Mouse (Mus musculus): ENCODE data around the gene Anks1. TPM values are rescaled to one million over a fixed set of nuclear protein-coding genes. Genes with fewer than 3 reads are reported as not detected.

Gene Anks1
- polyA plus RNA-seq, 1 experiment from 2014 or later, result 18.0 TPM

DNA sequence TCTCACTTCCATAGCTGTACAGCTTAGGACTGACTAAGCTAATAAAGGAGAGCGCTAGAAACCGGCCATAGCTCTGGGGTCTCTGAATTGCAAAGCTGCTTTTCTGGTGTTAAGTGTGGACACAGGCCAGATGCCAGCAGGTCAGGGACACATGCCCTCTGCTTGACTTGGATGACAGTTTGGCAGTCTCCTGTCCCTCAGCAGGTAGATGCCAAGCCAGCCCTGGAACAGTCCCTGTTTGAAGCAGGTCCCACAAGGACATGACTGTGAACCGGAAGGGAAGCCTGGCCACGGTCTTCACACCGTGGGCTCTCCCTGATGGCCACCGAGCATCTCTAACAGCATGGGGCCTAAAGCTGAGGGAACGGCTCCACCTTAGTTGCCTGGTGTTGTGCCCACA, 153.6 kb downstream of the Anks1 start:
- H3K27ac ChIP-seq (replicated peaks), result peak overlapping the region; percentile 72
- 76% methylated on average over 7 of the region's 7 CpGs for WGBS
- DNase-seq (ENCODE audit: low spot score), result no peak
- no peak overlapping the region for H3K4me3 ChIP-seq
- peaks cover 49% of the 10 kb centered on the region for H3K4me1 ChIP-seq
- H3K36me3 ChIP-seq (replicated peaks), result peaks cover 32% of the 10 kb centered on the region
- no peaks in the 10 kb centered on the region for H3K27me3 ChIP-seq (replicated peaks; ENCODE audit: low read depth, poor library complexity, severe bottlenecking)
- H3K9me3 ChIP-seq, result no peaks in the 10 kb centered on the region

DNA sequence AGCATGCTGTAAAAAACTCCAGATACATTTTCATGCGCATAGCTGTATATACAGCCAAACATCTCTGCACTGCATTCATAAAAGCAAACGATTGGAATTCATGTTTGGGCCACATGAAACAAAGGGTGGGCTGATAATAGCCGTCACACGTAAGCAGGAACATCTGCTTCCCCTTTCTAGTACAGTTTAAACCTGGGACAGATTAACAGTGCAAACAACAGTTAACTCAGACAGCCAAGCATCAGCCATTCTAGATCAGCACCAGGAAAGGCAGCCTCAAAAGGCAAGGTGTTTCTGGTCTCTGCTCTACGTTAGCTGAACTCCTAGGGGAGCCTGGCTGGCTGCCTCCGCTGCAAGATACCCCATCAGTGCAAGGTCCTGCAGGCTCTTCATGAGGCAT, 154.1 kb downstream of the Anks1 start:
- 57% methylated on average over 6 of the region's 6 CpGs for WGBS
- Histone ChIP-seq H3K36me3 (replicated peaks) (peaks cover 27% of the 10 kb centered on the region), H3K27ac (replicated peaks) (peak overlapping the region; percentile 72), H3K4me1 (peaks cover 48% of the 10 kb centered on the region), H3K4me3 (no peak overlapping the region), H3K27me3 (replicated peaks; ENCODE audit: low read depth, poor library complexity, severe bottlenecking) (no peaks in the 10 kb centered on the region), H3K9me3 (no peaks in the 10 kb centered on the region)
- DNase-seq (ENCODE audit: low spot score), result peak; percentile 32

DNA sequence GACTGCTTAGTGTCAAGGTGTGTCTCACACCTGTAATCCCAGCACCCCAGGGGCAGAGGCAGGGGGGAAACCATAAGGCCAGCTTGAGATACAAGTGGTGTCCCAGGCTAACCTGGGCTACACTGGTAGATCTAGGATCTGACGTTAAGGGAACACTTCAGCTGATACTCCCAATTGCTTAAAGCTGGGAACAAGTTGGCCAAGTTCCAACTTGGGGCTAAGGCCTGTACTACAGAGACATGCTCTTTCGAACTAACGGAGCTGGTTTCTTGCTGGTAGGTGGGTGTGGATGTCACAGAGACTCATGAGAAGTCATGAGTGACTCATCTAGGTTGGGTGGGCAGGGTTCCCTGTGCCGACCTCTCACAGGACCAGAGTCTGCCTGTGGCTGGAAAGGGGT, 158.2 kb downstream of the Anks1 start:
- Histone ChIP-seq H3K36me3 (replicated peaks) (no peaks in the 10 kb centered on the region), H3K27me3 (replicated peaks; ENCODE audit: low read depth, poor library complexity, severe bottlenecking) (no peaks in the 10 kb centered on the region), H3K4me3 (no peak overlapping the region), H3K4me1 (peaks cover 22% of the 10 kb centered on the region), H3K27ac (replicated peaks) (no peak overlapping the region), H3K9me3 (no peaks in the 10 kb centered on the region; the same call in 1 of the 2 replicates)
- WGBS, result 92% methylated on average over 4 of the region's 4 CpGs
- DNase-seq (ENCODE audit: low spot score), result no peak

DNA sequence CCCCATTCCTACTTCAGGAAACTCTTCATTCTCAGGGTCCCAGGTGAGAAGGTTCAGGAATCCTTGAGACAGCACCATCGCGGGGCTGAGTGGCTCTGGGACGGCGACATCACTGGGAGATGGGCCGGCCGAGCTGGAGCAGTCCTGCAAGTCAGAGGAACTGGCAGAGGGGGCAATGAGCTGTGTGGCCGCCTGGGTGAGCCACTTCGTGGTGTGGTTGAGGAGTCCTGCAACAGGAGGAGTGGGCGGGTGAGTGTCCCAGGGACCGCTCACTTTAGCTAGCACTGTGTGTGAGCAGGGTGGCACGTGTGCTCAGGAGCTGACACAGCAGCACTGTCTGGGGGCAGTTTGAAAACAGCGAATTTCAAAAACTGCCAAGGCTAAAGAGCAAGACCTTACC, 160.3 kb downstream of the Anks1 start:
- H3K4me1 ChIP-seq, result peaks cover 11% of the 10 kb centered on the region
- WGBS, result 25% methylated on average over 12 of the region's 12 CpGs
- no peak for DNase-seq (ENCODE audit: low spot score)

DNA sequence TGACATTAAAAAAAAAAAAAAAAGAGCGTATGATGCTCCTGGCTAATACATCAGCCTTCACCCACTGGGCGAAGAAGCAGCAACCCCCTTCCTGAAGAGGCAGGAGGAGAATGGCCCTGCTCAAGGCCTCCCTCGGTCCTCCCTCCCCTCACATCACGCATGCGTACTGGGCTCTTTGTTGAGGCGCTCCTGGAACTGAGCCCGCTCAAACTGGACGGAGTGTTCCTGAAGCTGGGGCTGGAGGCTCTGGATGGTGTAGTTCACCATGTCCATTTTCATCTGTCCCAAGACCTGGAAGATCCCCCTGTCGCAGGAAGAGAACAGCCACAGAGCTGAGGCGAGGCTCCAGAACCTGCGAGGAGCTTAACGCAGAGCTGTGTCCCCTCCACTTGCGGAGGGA, 161.2 kb downstream of the Anks1 start:
- WGBS, result 88% methylated on average over 13 of the region's 13 CpGs
- DNase-seq (ENCODE audit: low spot score), result no peak

More for the DNA sequence above, 160.3 kb downstream of the Anks1 start:
- Histone ChIP-seq H3K4me3 (no peak overlapping the region), H3K27ac (replicated peaks) (0 out of 2 replicates have a peak overlapping the region, but pooled peaks have one; percentile 48), H3K27me3 (replicated peaks; ENCODE audit: low read depth, poor library complexity, severe bottlenecking) (no peaks in the 10 kb centered on the region), H3K36me3 (replicated peaks) (no peaks in the 10 kb centered on the region), H3K9me3 (no peaks in the 10 kb centered on the region; the same call in 1 of the 2 replicates)

DNA sequence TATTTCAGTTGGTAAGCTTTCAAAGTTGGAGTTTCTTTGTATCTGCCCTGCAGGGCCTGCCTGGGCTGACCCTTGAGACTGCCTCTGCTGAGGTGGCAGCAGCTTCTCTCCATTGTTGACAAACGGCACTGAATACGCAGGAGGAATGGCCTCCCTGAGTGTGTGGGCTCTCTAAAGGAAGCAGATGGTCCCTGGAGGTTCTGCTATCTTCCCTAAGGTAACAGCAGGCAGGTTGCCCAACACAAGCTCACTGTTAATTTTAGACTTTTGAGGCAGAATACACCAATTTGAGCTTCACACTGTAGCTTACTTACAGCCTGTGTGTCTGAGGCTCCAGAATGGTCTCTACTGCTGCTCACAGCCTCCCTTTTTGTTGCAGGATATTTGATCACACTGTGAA, 163.6 kb downstream of the Anks1 start:
- no peaks in the 10 kb centered on the region; the same call in 1 of the 2 replicates for H3K9me3 ChIP-seq
- H3K4me3 ChIP-seq, result no peak overlapping the region
- DNase-seq (ENCODE audit: low spot score), result no peak
- WGBS, result 81% methylated on average over 2 of the region's 2 CpGs
- 0 out of 2 replicates have a peak, but pooled peaks cover 15% of the 10 kb centered on the region for H3K27me3 ChIP-seq (replicated peaks; ENCODE audit: low read depth, poor library complexity, severe bottlenecking)
- no peaks in the 10 kb centered on the region for H3K36me3 ChIP-seq (replicated peaks)
- peaks cover 8% of the 10 kb centered on the region for H3K4me1 ChIP-seq
- no peak overlapping the region for H3K27ac ChIP-seq (replicated peaks)

More for the DNA sequence above, 161.2 kb downstream of the Anks1 start:
- Histone ChIP-seq H3K27me3 (replicated peaks; ENCODE audit: low read depth, poor library complexity, severe bottlenecking) (no peaks in the 10 kb centered on the region), H3K4me3 (no peak overlapping the region), H3K4me1 (peaks cover 11% of the 10 kb centered on the region), H3K36me3 (replicated peaks) (no peaks in the 10 kb centered on the region), H3K9me3 (no peaks in the 10 kb centered on the region; the same call in 1 of the 2 replicates), H3K27ac (replicated peaks) (no peak overlapping the region)

DNA sequence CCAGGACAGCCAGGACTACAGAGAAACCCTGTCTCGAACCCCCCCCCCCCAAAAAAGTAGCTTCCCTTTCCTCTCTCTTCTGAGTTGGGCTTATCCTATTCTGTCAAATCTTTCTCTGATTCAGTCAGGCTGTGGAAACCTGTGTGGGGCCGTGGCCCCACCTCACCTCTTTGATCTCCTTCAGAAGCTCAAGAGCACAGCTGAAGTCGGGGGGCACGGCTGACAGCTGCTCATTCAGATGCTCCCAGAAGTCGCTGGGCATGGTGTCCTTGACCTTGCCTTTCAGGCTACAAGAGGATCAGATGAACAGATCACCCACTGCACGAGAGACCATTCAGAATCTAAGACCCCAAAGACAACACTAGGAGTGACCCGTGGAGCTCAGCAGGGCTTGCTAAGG, 165.4 kb downstream of the Anks1 start:
- Histone ChIP-seq H3K27ac (replicated peaks) (no peak overlapping the region), H3K4me3 (no peak overlapping the region), H3K36me3 (replicated peaks) (no peaks in the 10 kb centered on the region), H3K4me1 (peaks cover 9% of the 10 kb centered on the region), H3K9me3 (no peaks in the 10 kb centered on the region; the same call in 1 of the 2 replicates), H3K27me3 (replicated peaks; ENCODE audit: low read depth, poor library complexity, severe bottlenecking) (peaks cover 20% of the 10 kb centered on the region; the same call in 1 of the 2 replicates)
- 78% methylated on average over 7 of the region's 7 CpGs for WGBS
- no peak for DNase-seq (ENCODE audit: low spot score)

DNA sequence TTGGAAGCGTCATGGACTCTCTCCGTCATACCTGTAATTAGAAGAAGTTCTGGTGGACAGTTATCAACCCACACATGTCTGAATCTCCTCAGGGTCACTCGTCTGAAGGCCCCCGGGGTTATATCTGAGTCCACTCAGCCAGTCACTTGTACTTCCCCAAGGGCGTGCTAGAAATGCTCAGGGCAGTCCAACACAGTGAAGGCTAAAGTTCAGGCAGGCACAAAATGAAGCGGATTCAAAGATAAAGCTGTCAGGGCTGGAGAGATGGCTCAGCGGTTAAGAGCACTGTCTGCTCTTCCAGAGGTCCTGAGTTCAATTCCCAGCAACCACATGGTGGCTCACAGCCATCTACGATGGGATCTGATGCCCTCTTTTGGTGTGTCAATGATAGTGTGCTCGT, 168.9 kb downstream of the Anks1 start:
- peaks cover 21% of the 10 kb centered on the region for H3K4me1 ChIP-seq
- WGBS, result 89% methylated on average over 9 of the region's 9 CpGs
- H3K27me3 ChIP-seq (replicated peaks; ENCODE audit: low read depth, poor library complexity, severe bottlenecking), result peaks cover 43% of the 10 kb centered on the region
- no peaks in the 10 kb centered on the region for H3K36me3 ChIP-seq (replicated peaks)
- H3K4me3 ChIP-seq, result no peak overlapping the region
- DNase-seq (ENCODE audit: low spot score), result no peak
- no peak overlapping the region for H3K27ac ChIP-seq (replicated peaks)
- H3K9me3 ChIP-seq, result no peaks in the 10 kb centered on the region

DNA sequence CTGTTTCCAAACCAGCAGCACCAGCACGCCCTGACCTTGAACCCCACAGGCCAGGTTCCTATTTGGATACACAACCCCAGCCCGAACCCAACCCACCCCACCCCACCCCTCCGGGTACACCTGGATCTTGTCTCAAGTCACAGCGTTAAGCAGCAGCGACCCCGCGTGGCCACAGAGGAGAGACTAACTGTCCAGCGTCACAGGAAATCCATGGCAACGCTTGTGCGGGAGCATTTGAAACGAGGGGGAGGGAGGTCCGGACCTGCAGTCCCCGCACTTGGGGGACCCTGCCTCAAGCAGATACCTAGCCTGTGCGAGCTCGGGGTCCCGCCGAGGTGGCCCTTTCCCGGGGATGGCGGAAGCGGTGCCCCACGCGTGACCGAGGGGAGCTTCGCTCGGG, 170.5 kb downstream of the Anks1 start:
- peak overlapping the region; percentile 71 for H3K4me3 ChIP-seq
- DNase-seq (ENCODE audit: low spot score), result peak; percentile 92
- WGBS, result under 1% methylated on average over 25 of the region's 25 CpGs
- H3K27ac ChIP-seq (replicated peaks), result peak overlapping the region; percentile 63
- H3K9me3 ChIP-seq, result no peaks in the 10 kb centered on the region
- H3K4me1 ChIP-seq, result peaks cover 28% of the 10 kb centered on the region
- peaks cover 59% of the 10 kb centered on the region for H3K27me3 ChIP-seq (replicated peaks; ENCODE audit: low read depth, poor library complexity, severe bottlenecking)
- H3K36me3 ChIP-seq (replicated peaks), result no peaks in the 10 kb centered on the region

DNA sequence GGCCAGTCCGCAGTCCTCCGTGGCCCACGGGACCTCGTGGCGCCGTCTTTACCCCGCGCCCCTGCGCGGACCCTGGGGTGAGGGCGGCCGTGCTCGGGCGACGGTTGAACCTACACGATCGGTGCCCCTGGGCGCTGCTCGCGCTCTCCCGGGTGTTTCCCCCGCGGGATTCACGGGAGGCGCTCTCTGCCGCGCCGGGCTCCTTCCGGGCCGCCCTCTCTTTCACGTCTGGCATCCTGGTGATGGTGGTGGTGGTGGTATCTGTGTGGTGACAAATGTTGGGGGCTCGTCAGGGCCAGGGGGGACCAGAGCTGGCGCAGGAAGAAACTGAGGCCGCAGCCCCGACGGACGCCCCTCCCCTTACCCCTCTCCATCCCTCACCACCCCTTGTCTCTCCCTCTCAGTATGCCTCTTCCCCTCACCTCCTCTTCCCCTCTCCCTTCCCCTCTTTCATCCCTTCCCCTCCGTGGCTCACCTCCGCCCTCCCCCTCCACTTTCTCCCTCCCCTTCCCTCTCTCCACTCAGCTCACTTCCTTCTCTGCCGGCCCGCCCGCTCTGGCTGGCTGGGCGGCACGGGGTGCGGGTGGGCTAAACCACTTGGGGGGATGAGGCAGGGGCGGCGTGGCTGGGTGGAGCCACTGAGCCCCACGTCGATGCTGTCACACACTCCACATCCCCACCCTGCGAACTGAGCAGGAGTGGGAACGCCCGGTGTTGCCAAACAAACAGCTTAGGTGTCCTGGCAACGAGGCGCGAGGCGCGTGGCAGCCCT, 171.1 kb downstream of the Anks1 start, which contains the start of gene Tcp11:
TSS of gene Tcp11 (minus strand) at position 595 of the 772 bp plus-strand sequence.
- H3K27me3 ChIP-seq (replicated peaks; ENCODE audit: low read depth, poor library complexity, severe bottlenecking), result peaks cover 59% of the 10 kb centered on the region
- H3K4me1 ChIP-seq, result peaks cover 34% of the 10 kb centered on the region
- H3K27ac ChIP-seq (replicated peaks), result peak within 1 kb of the TSS; percentile 63
- WGBS, result 1% methylated on average over 57 of the region's 57 CpGs
- DNase-seq (ENCODE audit: low spot score), result peak; percentile 89
- H3K36me3 ChIP-seq (replicated peaks), result no peaks in the 10 kb centered on the region
- H3K4me3 ChIP-seq, result peak within 1 kb of the TSS; percentile 71
- no peaks in the 10 kb centered on the region for H3K9me3 ChIP-seq

DNA sequence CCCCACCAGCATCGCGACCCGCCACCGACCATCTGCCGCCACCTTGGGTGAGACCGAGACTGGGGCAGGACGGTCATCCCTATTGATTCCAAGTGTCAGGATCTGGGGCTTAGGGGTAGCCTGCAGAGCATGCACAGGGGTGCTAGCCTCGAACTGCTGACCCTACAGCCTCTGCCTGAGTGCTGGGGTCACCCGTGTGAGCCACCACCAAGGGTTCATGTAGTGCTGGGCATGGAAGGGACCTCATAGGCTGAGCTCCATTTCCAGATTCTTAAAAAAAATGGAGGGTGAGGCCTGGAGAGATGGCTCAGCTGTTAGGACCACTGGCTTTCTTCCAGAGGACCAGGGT, 171.7 kb downstream of the Anks1 start:
- Histone ChIP-seq H3K36me3 (replicated peaks) (no peaks in the 10 kb centered on the region), H3K4me1 (peaks cover 40% of the 10 kb centered on the region), H3K27me3 (replicated peaks; ENCODE audit: low read depth, poor library complexity, severe bottlenecking) (peaks cover 57% of the 10 kb centered on the region), H3K27ac (replicated peaks) (peak overlapping the region; percentile 63; the same call in 1 of the 2 replicates), H3K9me3 (no peaks in the 10 kb centered on the region), H3K4me3 (peak overlapping the region; percentile 71)
- DNase-seq (ENCODE audit: low spot score), result no peak
- WGBS, result 17% methylated on average over 9 of the region's 9 CpGs

DNA sequence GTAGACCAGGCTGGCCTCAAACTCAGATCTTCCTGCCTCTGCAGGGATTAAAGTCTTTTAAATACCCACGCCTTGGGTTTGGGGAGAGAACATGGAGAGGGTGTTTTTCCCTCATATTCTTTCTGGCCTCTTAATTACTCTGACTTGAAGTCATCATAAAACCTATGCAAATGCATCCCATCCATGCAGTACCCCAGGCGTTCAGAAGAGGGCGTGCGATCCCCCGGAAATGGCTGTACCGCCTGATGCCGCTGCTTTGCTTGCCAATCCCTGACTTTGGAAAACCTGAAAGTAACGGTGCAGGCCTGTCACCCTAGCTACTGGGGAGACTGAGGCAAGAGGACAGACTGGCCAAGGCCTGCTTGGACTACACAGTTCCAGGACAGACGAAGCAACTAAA, 172.3 kb downstream of the Anks1 start:
- peak; percentile 68 for DNase-seq (ENCODE audit: low spot score)
- H3K9me3 ChIP-seq, result no peaks in the 10 kb centered on the region
- 51% methylated on average over 9 of the region's 9 CpGs for WGBS

DNA sequence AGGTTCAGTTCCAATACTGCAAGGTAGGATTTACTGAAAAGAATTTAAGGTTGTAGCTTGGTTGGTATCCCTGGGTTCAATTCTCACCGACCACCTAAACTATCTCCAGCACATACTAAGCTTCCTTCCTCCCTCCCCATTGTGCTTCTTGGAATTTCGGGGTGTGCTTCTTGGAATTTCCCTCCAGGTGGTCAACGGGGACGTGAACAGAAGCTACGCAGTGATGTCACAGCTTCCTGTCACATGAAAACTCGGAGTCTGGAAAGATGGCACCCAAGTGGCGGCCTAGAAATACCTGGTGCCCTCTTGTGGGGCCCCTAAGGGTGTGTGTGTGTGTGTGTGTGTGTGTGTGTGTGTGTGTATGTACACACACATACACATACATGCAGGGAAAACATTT, 172.8 kb downstream of the Anks1 start:
- DNase-seq (ENCODE audit: low spot score), result no peak
- no peak overlapping the region for H3K27ac ChIP-seq (replicated peaks)
- H3K4me3 ChIP-seq, result no peak overlapping the region
- H3K4me1 ChIP-seq, result peaks cover 45% of the 10 kb centered on the region
- H3K27me3 ChIP-seq (replicated peaks; ENCODE audit: low read depth, poor library complexity, severe bottlenecking), result peaks cover 46% of the 10 kb centered on the region
- WGBS, result 91% methylated on average over 7 of the region's 7 CpGs
- H3K36me3 ChIP-seq (replicated peaks), result no peaks in the 10 kb centered on the region
- no peaks in the 10 kb centered on the region for H3K9me3 ChIP-seq

More for the DNA sequence above, 172.3 kb downstream of the Anks1 start:
- Histone ChIP-seq H3K36me3 (replicated peaks) (no peaks in the 10 kb centered on the region), H3K27me3 (replicated peaks; ENCODE audit: low read depth, poor library complexity, severe bottlenecking) (peaks cover 51% of the 10 kb centered on the region), H3K4me3 (no peak overlapping the region), H3K4me1 (peaks cover 44% of the 10 kb centered on the region), H3K27ac (replicated peaks) (no peak overlapping the region)
